Mouse (Mus musculus): ENCODE measurements around the gene Xlr3c. TPM values are rescaled to one million over a fixed set of nuclear protein-coding genes. Genes with fewer than 3 reads are reported as not detected.

The Xlr3c gene
- polyA plus RNA-seq, 1 experiment from 2014 or later: 0.13 TPM

Other genes with a start within 250 kb of the Xlr3c start
- gene Pnma5, start 228.3 kb downstream of the Xlr3c start, polyA plus RNA-seq (2015; fragmentation: Nextera tagmentation; extraction: Ambion mirVana): not detected in 2 replicates
- gene Pnma3, start 200.6 kb downstream of the Xlr3c start, polyA plus RNA-seq (2015; fragmentation: Nextera tagmentation; extraction: Ambion mirVana): 2.3 and 2.6 TPM in 2 replicates
- 0.59 and 0.93 TPM in 2 replicates for gene Xlr4a, start 182.9 kb downstream of the Xlr3c start, polyA plus RNA-seq (2015; fragmentation: Nextera tagmentation; extraction: Ambion mirVana)
- 5.4 and 5.5 TPM in 2 replicates for gene Xlr3a, start 168.3 kb downstream of the Xlr3c start, polyA plus RNA-seq (2015; fragmentation: Nextera tagmentation; extraction: Ambion mirVana)
- gene Gm14685, start 148.3 kb downstream of the Xlr3c start, polyA plus RNA-seq (2015; fragmentation: Nextera tagmentation; extraction: Ambion mirVana): 0.65 and 1.2 TPM in 2 replicates
- not detected in 2 replicates for gene Xlr5b, start 116.6 kb downstream of the Xlr3c start, polyA plus RNA-seq (2015; fragmentation: Nextera tagmentation; extraction: Ambion mirVana)
- gene DXBay18, start 115.9 kb downstream of the Xlr3c start, polyA plus RNA-seq (2015; fragmentation: Nextera tagmentation; extraction: Ambion mirVana): 0.63 and 0.90 TPM in 2 replicates
- not detected in 2 replicates for gene Spin2d, start 88.4 kb downstream of the Xlr3c start, polyA plus RNA-seq (2015; fragmentation: Nextera tagmentation; extraction: Ambion mirVana)
- 16.4 and 20.6 TPM in 2 replicates for gene Xlr3b, start 73.2 kb downstream of the Xlr3c start, polyA plus RNA-seq (2015; fragmentation: Nextera tagmentation; extraction: Ambion mirVana)
- 0.90 and 1.0 TPM in 2 replicates for gene Xlr4b, start 51.1 kb downstream of the Xlr3c start, polyA plus RNA-seq (2015; fragmentation: Nextera tagmentation; extraction: Ambion mirVana)
- 29.6 and 34.5 TPM in 2 replicates for gene F8a, start 37.1 kb downstream of the Xlr3c start, polyA plus RNA-seq (2015; fragmentation: Nextera tagmentation; extraction: Ambion mirVana)
- 0.39 TPM in 1 of 2 replicates, not detected in the other for gene Xlr4c, start 22.3 kb downstream of the Xlr3c start, polyA plus RNA-seq (2015; fragmentation: Nextera tagmentation; extraction: Ambion mirVana)
- not detected in 2 replicates for gene Xlr5a, start 27.6 kb upstream of the Xlr3c start, polyA plus RNA-seq (2015; fragmentation: Nextera tagmentation; extraction: Ambion mirVana)
- not detected in 2 replicates for gene Xlr5c, start 27.6 kb upstream of the Xlr3c start, polyA plus RNA-seq (2015; fragmentation: Nextera tagmentation; extraction: Ambion mirVana)
- gene Gm45015, start 71.5 kb upstream of the Xlr3c start, polyA plus RNA-seq (2015; fragmentation: Nextera tagmentation; extraction: Ambion mirVana): not detected in 2 replicates
- 11.5 and 12.2 TPM in 2 replicates for gene Zfp275, start 77.2 kb upstream of the Xlr3c start, polyA plus RNA-seq (2015; fragmentation: Nextera tagmentation; extraction: Ambion mirVana)
- gene Gm18336, start 133.3 kb upstream of the Xlr3c start, polyA plus RNA-seq (2015; fragmentation: Nextera tagmentation; extraction: Ambion mirVana): not detected in 2 replicates
- gene Zfp92, start 145.7 kb upstream of the Xlr3c start, polyA plus RNA-seq (2015; fragmentation: Nextera tagmentation; extraction: Ambion mirVana): 0.63 and 0.80 TPM in 2 replicates
- not detected in 2 replicates for gene Trex2, start 170.0 kb upstream of the Xlr3c start, polyA plus RNA-seq (2015; fragmentation: Nextera tagmentation; extraction: Ambion mirVana)
- 72.8 and 80.9 TPM in 2 replicates for gene Haus7, start 193.7 kb upstream of the Xlr3c start, polyA plus RNA-seq (2015; fragmentation: Nextera tagmentation; extraction: Ambion mirVana)
- 16.7 and 21.2 TPM in 2 replicates for gene Bgn, start 218.2 kb upstream of the Xlr3c start, polyA plus RNA-seq (2015; fragmentation: Nextera tagmentation; extraction: Ambion mirVana)
- gene Atp2b3, start 237.7 kb upstream of the Xlr3c start, polyA plus RNA-seq (2015; fragmentation: Nextera tagmentation; extraction: Ambion mirVana): 2.6 and 2.8 TPM in 2 replicates

Measured in midbrain, embryonic 13.5 days (tissue).